Mouse (Mus musculus) CH12.LX (cell line): Measurements from ENCODE around the gene Ager. TPM values are rescaled to one million over a fixed set of nuclear protein-coding genes. Genes with fewer than 3 reads are reported as not detected.

ENCODE experiments used
- DNase-seq: peaks from one replicate; pipeline ENCODE4 v3.0.0-alpha.2; 2013; ENCODE audit errors: extremely low read depth
- H3K27ac ChIP-seq: 2 replicates; pipeline ENCODE4 v1.5.1; 2012; ENCODE audit warnings: low read depth, mild to moderate bottlenecking, control low read depth, moderate library complexity; ENCODE audit not compliant: insufficient read depth
- H3K27me3 ChIP-seq: replicated peaks from 2 replicates; pipeline ENCODE3; 2012; ENCODE audit warnings: inconsistent platforms
- H3K36me3 ChIP-seq, 2 experiments: replicated peaks in 1 of 2; 2 replicates each; pipeline versions ENCODE3 to v1.6.1; 2012; ENCODE audit warnings: inconsistent platforms in 1 of 2, low read length in 1 of 2, mild to moderate bottlenecking in 1 of 2, mixed read lengths in 1 of 2, moderate library complexity in 1 of 2; ENCODE audit not compliant: control insufficient read depth in 1 of 2, insufficient read depth in 1 of 2
- H3K4me1 ChIP-seq, 2 experiments: 2 replicates each; pipeline ENCODE4 v1.6.1; 2012; ENCODE audit warnings: inconsistent platforms in 1 of 2, moderate library complexity in 1 of 2; ENCODE audit not compliant: insufficient read depth in 2 of 2, control insufficient read depth in 1 of 2
- H3K4me2 ChIP-seq: 2 replicates; pipeline ENCODE4 v1.6.1; 2012; ENCODE audit warnings: low read depth, mild to moderate bottlenecking, control low read depth; ENCODE audit not compliant: poor library complexity, insufficient read depth, severe bottlenecking
- H3K4me3 ChIP-seq, 3 experiments: fragments of 150-350 bp in 1 of 3; sonication (generic) in 1 of 3; replicated peaks in 1 of 3; 2 replicates each; pipeline versions ENCODE3 to v1.5.1; 2011 to 2012; ENCODE audit warnings: low read depth in 2 of 3, low read length in 2 of 3, mild to moderate bottlenecking in 2 of 3, moderate library complexity in 2 of 3, control low read depth in 1 of 3, improper control_type of control experiment in 1 of 3, inconsistent platforms in 1 of 3, mixed read lengths in 1 of 3; ENCODE audit not compliant: poor library complexity in 1 of 3
- H3K79me2 ChIP-seq: replicated peaks from 2 replicates; pipeline ENCODE4 v1.6.1; 2012; ENCODE audit warnings: mild to moderate bottlenecking, moderate library complexity; ENCODE audit not compliant: control insufficient read depth, poor library complexity, insufficient read depth, severe bottlenecking; ENCODE audit errors: extremely low read depth
- H3K9ac ChIP-seq: 2 replicates; pipeline ENCODE4 v1.6.1; 2012; ENCODE audit warnings: low read depth, mild to moderate bottlenecking, control low read depth, moderate library complexity; ENCODE audit not compliant: insufficient read depth
- H3K9me3 ChIP-seq: replicated peaks from 2 replicates; pipeline ENCODE3; 2012; ENCODE audit warnings: low read length, inconsistent platforms, mixed read lengths
- BHLHE40 ChIP-seq: IDR thresholded peaks from 2 replicates; pipeline ENCODE4 v1.6.1; 2011; ENCODE audit warnings: mild to moderate bottlenecking, low read depth, low read length, improper control_type of control experiment
- CHD1 ChIP-seq: IDR thresholded peaks from 2 replicates; pipeline ENCODE4 v1.6.1; 2012; ENCODE audit warnings: low read depth, low read length, improper control_type of control experiment, inconsistent platforms
- CHD2 ChIP-seq: IDR thresholded peaks from 2 replicates; pipeline ENCODE4 v1.6.1; 2011; ENCODE audit warnings: low read length, improper control_type of control experiment
- CTCF ChIP-seq, 2 experiments: IDR thresholded peaks in 1 of 2; conservative IDR thresholded peaks in 1 of 2; 2 replicates each; pipeline ENCODE4 v1.5.1; 2011 to 2012; ENCODE audit warnings: low read depth in 2 of 2, low read length in 2 of 2, improper control_type of control experiment in 1 of 2, inconsistent platforms in 1 of 2, mild to moderate bottlenecking in 1 of 2, moderate library complexity in 1 of 2
- ELF1 ChIP-seq: IDR thresholded peaks from 2 replicates; pipeline ENCODE4 v1.6.1; 2014; ENCODE audit warnings: low read depth, mild to moderate bottlenecking, inconsistent platforms, low read length, improper control_type of control experiment
- ETS1 ChIP-seq: conservative IDR thresholded peaks from 2 replicates; pipeline ENCODE4 v1.6.1; 2012; ENCODE audit warnings: low read depth, mild to moderate bottlenecking, inconsistent platforms, low read length, improper control_type of control experiment, moderate library complexity
- HCFC1 ChIP-seq: IDR thresholded peaks from 2 replicates; pipeline ENCODE4 v1.6.1; 2012; ENCODE audit warnings: low read depth, mild to moderate bottlenecking, inconsistent platforms, low read length, improper control_type of control experiment
- JUN ChIP-seq: IDR thresholded peaks from 2 replicates; pipeline ENCODE4 v1.6.1; 2011; ENCODE audit warnings: low read depth, mild to moderate bottlenecking, low read length, improper control_type of control experiment, moderate library complexity; ENCODE audit not compliant: insufficient read depth
- JUND ChIP-seq: conservative IDR thresholded peaks from 2 replicates; pipeline ENCODE4 v1.6.1; 2011; ENCODE audit warnings: low read depth, low read length, improper control_type of control experiment
- MAX ChIP-seq: IDR thresholded peaks from 2 replicates; pipeline ENCODE4 v1.6.1; 2011; ENCODE audit warnings: low read length, improper control_type of control experiment
- MXI1 ChIP-seq: IDR thresholded peaks from 2 replicates; pipeline ENCODE4 v1.6.1; 2011; ENCODE audit warnings: mild to moderate bottlenecking, low read depth, low read length, improper control_type of control experiment
- NELFE ChIP-seq: IDR thresholded peaks from 2 replicates; pipeline ENCODE4 v1.6.1; 2011; ENCODE audit warnings: low read depth, low read length, improper control_type of control experiment
- NRF1 ChIP-seq: IDR thresholded peaks from 2 replicates; pipeline ENCODE4 v1.6.1; 2014; ENCODE audit warnings: low read depth, mild to moderate bottlenecking, inconsistent platforms, low read length, improper control_type of control experiment, moderate library complexity
- PAX5 ChIP-seq: IDR thresholded peaks from 2 replicates; pipeline ENCODE4 v1.6.1; 2012; ENCODE audit warnings: low read length, inconsistent platforms, mixed read lengths
- POLR2A ChIP-seq: IDR thresholded peaks from 2 replicates; pipeline ENCODE4 v1.6.1; 2011; ENCODE audit warnings: low read depth, mild to moderate bottlenecking, improper control_type of control experiment, low read length
- POLR2AphosphoS2 ChIP-seq: IDR thresholded peaks from 2 replicates; pipeline ENCODE4 v1.6.1; 2011; ENCODE audit warnings: low read depth, low read length, improper control_type of control experiment
- SIN3A ChIP-seq: IDR thresholded peaks from 2 replicates; pipeline ENCODE4 v1.6.1; 2012; ENCODE audit warnings: low read length, improper control_type of control experiment, inconsistent platforms
- TBP ChIP-seq: conservative IDR thresholded peaks from 2 replicates; pipeline ENCODE4 v1.6.1; 2011; ENCODE audit warnings: low read depth, low read length, improper control_type of control experiment
- TCF12 ChIP-seq: IDR thresholded peaks from 2 replicates; pipeline ENCODE4 v1.6.1; 2014; ENCODE audit warnings: low read depth, mild to moderate bottlenecking, inconsistent platforms, low read length, improper control_type of control experiment
- UBTF ChIP-seq: IDR thresholded peaks from 2 replicates; pipeline ENCODE4 v1.6.1; 2012; ENCODE audit warnings: low read depth, mild to moderate bottlenecking, inconsistent platforms, low read length, improper control_type of control experiment, moderate library complexity
- dilution Hi-C: fragments of 300-500 bp; cut with MboI; formaldehyde crosslinking; loops from 2 replicates; pipeline ENCODE4 v1.14.3; 2020; ENCODE audit warnings: low sequenced_read_pairs; ENCODE audit not compliant: extremely low pct_unique_long_range_greater_than_20kb, extremely low pct_ligation_motif_present
- in situ Hi-C: fragments of 300-500 bp; cut with MboI; formaldehyde crosslinking; loops from 3 replicates; pipeline ENCODE4 v1.14.3; 2019; ENCODE audit warnings: low sequenced_read_pairs, low pct_ligation_motif_present, low pct_unique_long_range_greater_than_20kb, mixed read lengths
- polyA plus RNA-seq: library from polyadenylated mRNA; unstranded; fragments of >175 nt; gene quantifications from 2 replicates; pipeline ENCODE4 v1.2.1, GENCODE M21; 2012; ENCODE audit warnings: low read depth; ENCODE audit not compliant: insufficient read length
- total RNA-seq, 2 experiments: library from RNA; depleted of rRNA; stranded (reverse); fragments of 300-350 nt in 1 of 2; fragments of >200 nt in 1 of 2; gene quantifications; 2 replicates each; pipeline ENCODE4 v1.2.3; 2012 to 2014

Gene Ager
- total and polyA plus RNA-seq, 3 experiments, result 0.55 to 3.5 (median 0.81) TPM

- peak overlapping the region; percentile 65 for H3K9ac ChIP-seq
- H3K79me2 ChIP-seq, result no peaks in the 10 kb centered on the region; the same call in 1 of the 2 replicates
- no peaks in the 10 kb centered on the region for H3K9me3 ChIP-seq
- H3K4me1 ChIP-seq, result peaks cover 3 to 28% of the 10 kb centered on the region in 2 experiments; a peak in 2 of 4 replicates
- H3K4me2 ChIP-seq, result no peak overlapping the region; the same call in 1 of the 2 replicates
- peaks cover 4% of the 10 kb centered on the region for H3K27me3 ChIP-seq
- peak; percentile 90 for DNase-seq
- no peak overlapping the region for H3K27ac ChIP-seq
- TF ChIP-seq JUN, result no peak
- TF ChIP-seq HCFC1, result no peak
- TF ChIP-seq CTCF (conservative IDR thresholded peaks at IDR 0.05 in 1 of 2, IDR thresholded peaks at IDR 0.05 in 1 of 2; ENCODE audit: low read depth in 2 of 2, low read length in 2 of 2), result no peak
- peak; percentile 84 for TF ChIP-seq TCF12
- TF ChIP-seq ELF1, result peak; percentile 64
- peak; percentile 82 for TF ChIP-seq NRF1
- TF ChIP-seq TBP, result 0 out of 2 replicates have a peak, but pooled peaks have one; percentile 26
- peak; percentile 63 for TF ChIP-seq BHLHE40
- TF ChIP-seq ETS1, result no peak
- no peak for TF ChIP-seq MAX
- TF ChIP-seq POLR2A, result peak; percentile 83
- no peak for TF ChIP-seq CHD2
- peak; percentile 22; the same call in 1 of the 2 replicates for TF ChIP-seq MXI1
- no peak for TF ChIP-seq UBTF
- peak; percentile 86 for TF ChIP-seq NELFE
- no peak for TF ChIP-seq JUND
- no peak for TF ChIP-seq CHD1
- TF ChIP-seq POLR2AphosphoS2, result peak; percentile 77; the same call in 1 of the 2 replicates
- TF ChIP-seq PAX5, result no peak
- TF ChIP-seq, all 38 proteins: peak for 9
- dilution Hi-C loops (no loop called here), in situ Hi-C loops (no loop called here)
- no peaks in the 10 kb centered on the region for H3K36me3 ChIP-seq
- H3K4me3 ChIP-seq, result peak overlapping the region; percentile 74 to 88 (median 82)
Observed at GRCm38 (mm10) chr17:34587423-34587811, 10.2 kb upstream of the Ager start.

- in situ Hi-C loops (no loop called here), dilution Hi-C loops (no loop called here)
- Histone ChIP-seq H3K4me2 (peak overlapping the region; percentile 89), H3K4me1 (peaks cover 3 to 31% of the 10 kb centered on the region in 2 experiments; a peak in 2 of 4 replicates), H3K79me2 (no peaks in the 10 kb centered on the region; the same call in 1 of the 2 replicates), H3K9me3 (no peaks in the 10 kb centered on the region), H3K4me3 (peak overlapping the region; percentile 74 to 88 (median 82)), H3K27me3 (peaks cover 2% of the 10 kb centered on the region), H3K9ac (peak overlapping the region; percentile 65), H3K36me3 (no peaks in the 10 kb centered on the region), H3K27ac (no peak overlapping the region)
- TF ChIP-seq SIN3A (peak; percentile 53; the same call in 1 of the 2 replicates), POLR2AphosphoS2 (0 out of 2 replicates have a peak, but pooled peaks have one; percentile 19), POLR2A (no peak)
- DNase-seq, result no peak
Observed at GRCm38 (mm10) chr17:34587814-34588213, 9.8 kb upstream of the Ager start.
